Mouse (Mus musculus): ENCODE data around the gene Pla2g5. TPM values are rescaled to one million over a fixed set of nuclear protein-coding genes. Genes with fewer than 3 reads are reported as not detected.

Pla2g5 gene
- total RNA-seq, 2 experiments from 2014 or later, result 1.3 to 3.1 TPM

- no peak for DNase-seq (ENCODE audit: low spot score in 2 of 2)
These were observed 63.0 kb downstream of the Pla2g5 start for GRCm38 (mm10) chr4:138800134-138800744.

- no peak for DNase-seq (ENCODE audit: low spot score in 2 of 2)
These were observed 66.1 kb downstream of the Pla2g5 start for GRCm38 (mm10) chr4:138797217-138797570.

- no peak for DNase-seq (ENCODE audit: low spot score in 2 of 2)
These were observed 66.6 kb downstream of the Pla2g5 start for GRCm38 (mm10) chr4:138796513-138797216.

- no peak for DNase-seq (ENCODE audit: low spot score in 2 of 2)
These were observed 68.9 kb downstream of the Pla2g5 start for GRCm38 (mm10) chr4:138794344-138794743.

- DNase-seq (ENCODE audit: low spot score in 2 of 2), result peak; percentile 58 to 74
These were observed 70.0 kb downstream of the Pla2g5 start for GRCm38 (mm10) chr4:138793276-138793675.

GRCm38 (mm10) chr4:138792599-138792998 lies 70.7 kb downstream of the Pla2g5 start:
- DNase-seq (ENCODE audit: low spot score in 2 of 2), result no peak

- no peak for DNase-seq (ENCODE audit: low spot score in 2 of 2)
These were observed 71.8 kb downstream of the Pla2g5 start for GRCm38 (mm10) chr4:138791452-138791851.

- DNase-seq (ENCODE audit: low spot score in 2 of 2), result no peak
These were observed 74.9 kb downstream of the Pla2g5 start for GRCm38 (mm10) chr4:138788381-138788780.

GRCm38 (mm10) chr4:138786141-138786540 lies 77.1 kb downstream of the Pla2g5 start:
- no peak for DNase-seq (ENCODE audit: low spot score in 2 of 2)

GRCm38 (mm10) chr4:138785721-138786120 lies 77.6 kb downstream of the Pla2g5 start:
- DNase-seq (ENCODE audit: low spot score in 2 of 2), result no peak

GRCm38 (mm10) chr4:138782098-138782497 lies 81.2 kb downstream of the Pla2g5 start:
- DNase-seq (ENCODE audit: low spot score in 2 of 2), result peak; percentile 32 to 40

GRCm38 (mm10) chr4:138780300-138780699 lies 83.0 kb downstream of the Pla2g5 start:
- DNase-seq (ENCODE audit: low spot score in 2 of 2), result no peak

GRCm38 (mm10) chr4:138777417-138778407 lies 85.6 kb downstream of the Pla2g5 start:
- no peak for DNase-seq (ENCODE audit: low spot score in 2 of 2)

- peak in 1 of 2 experiments; percentile 29 for DNase-seq (ENCODE audit: low spot score in 2 of 2)
These were observed 87.8 kb downstream of the Pla2g5 start, which contains the start of gene Pla2g2d for GRCm38 (mm10) chr4:138775435-138775834. Gene Pla2g2d, plus strand, starts transcription at chr4:138775735.

- no peak for DNase-seq (ENCODE audit: low spot score in 2 of 2)
These were observed 90.9 kb downstream of the Pla2g5 start for GRCm38 (mm10) chr4:138772386-138772785.

GRCm38 (mm10) chr4:138771970-138772369 lies 91.3 kb downstream of the Pla2g5 start:
- no peak for DNase-seq (ENCODE audit: low spot score in 2 of 2)

- DNase-seq (ENCODE audit: low spot score in 2 of 2), result no peak
These were observed 101.0 kb downstream of the Pla2g5 start for GRCm38 (mm10) chr4:138762266-138762665.

- no peak for DNase-seq (ENCODE audit: low spot score in 2 of 2)
These were observed 105.9 kb downstream of the Pla2g5 start, which contains the start of gene Pla2g2f for GRCm38 (mm10) chr4:138757416-138757815. Gene Pla2g2f, minus strand, starts transcription at chr4:138757626.

GRCm38 (mm10) chr4:138755983-138756382 lies 107.3 kb downstream of the Pla2g5 start:
- no peak for DNase-seq (ENCODE audit: low spot score in 2 of 2)

GRCm38 (mm10) chr4:138755439-138755838 lies 107.8 kb downstream of the Pla2g5 start:
- no peak for DNase-seq (ENCODE audit: low spot score in 2 of 2)

GRCm38 (mm10) chr4:138754432-138754831 lies 108.8 kb downstream of the Pla2g5 start:
- DNase-seq (ENCODE audit: low spot score in 2 of 2), result no peak
